Mouse (Mus musculus) cerebellum, adult 2 months (tissue): ENCODE measurements around the gene Lgals9. TPM values are rescaled to one million over a fixed set of nuclear protein-coding genes. Genes with fewer than 3 reads are reported as not detected.

Experiments used
- DNase-seq, 2 experiments: peaks; one replicate each; pipeline ENCODE4 v3.0.0; 2021
- H3K27ac ChIP-seq: fragments of 200-500 bp; 2 replicates; pipeline ENCODE4 v1.5.1; 2012; ENCODE audit warnings: low read length, control low read depth, inconsistent platforms; ENCODE audit not compliant: insufficient read depth
- H3K27me3 ChIP-seq: fragments of 200-500 bp; 2 replicates; pipeline ENCODE4 v1.6.1; 2012; ENCODE audit warnings: inconsistent platforms, mild to moderate bottlenecking, low read length, moderate library complexity; ENCODE audit not compliant: control insufficient read depth, insufficient read depth
- H3K4me1 ChIP-seq: fragments of 200-500 bp; 2 replicates; pipeline ENCODE4 v1.6.1; 2011; ENCODE audit warnings: low read length; ENCODE audit not compliant: control insufficient read depth, insufficient read depth
- H3K4me3 ChIP-seq: fragments of 200-500 bp; replicated peaks from 2 replicates; pipeline ENCODE3; 2011; ENCODE audit warnings: mild to moderate bottlenecking, low read depth, low read length, control low read depth; ENCODE audit not compliant: insufficient read depth
- CTCF ChIP-seq: fragments of 200-500 bp; IDR thresholded peaks from 2 replicates; pipeline ENCODE4 v1.5.1; 2011; ENCODE audit warnings: low read depth, mild to moderate bottlenecking, control low read depth, low read length, moderate library complexity, borderline replicate concordance; ENCODE audit not compliant: insufficient read depth
- POLR2A ChIP-seq: fragments of 200-500 bp; IDR thresholded peaks from 2 replicates; pipeline ENCODE4 v1.6.1; 2011; ENCODE audit warnings: low read length, control low read depth, borderline replicate concordance; ENCODE audit not compliant: insufficient read depth
- WGBS: fragments of 180-500 bp; shearing (Covaris S2); methylation state at CpG from one replicate; pipeline ENCODE4 v1.1.7; 2018; 5-methylcytosine and 5-hydroxymethylcytosine counted together
- polyA plus RNA-seq: library from polyadenylated mRNA; depleted of rRNA; stranded (reverse); fragments of >200 nt; gene quantifications from 2 replicates; pipeline ENCODE4 v1.2.3, GENCODE M21; 2012

The Lgals9 gene
- polyA plus RNA-seq, 1 experiment = 8.7 TPM

GRCm38 (mm10) chr11:78968121-78968520 lies 16.6 kb downstream of the Lgals9 start:
- Histone ChIP-seq H3K4me3 (no peak overlapping the region), H3K4me1 (no peaks in the 10 kb centered on the region), H3K27me3 (no peaks in the 10 kb centered on the region), H3K27ac (no peak overlapping the region)
- no peak for DNase-seq
- 86% methylated on average over 4 of the region's 4 CpGs for WGBS
- TF ChIP-seq CTCF (no peak), POLR2A (no peak)

GRCm38 (mm10) chr11:78967371-78967770 lies 17.4 kb downstream of the Lgals9 start:
- no peaks in the 10 kb centered on the region for H3K27me3 ChIP-seq
- 30% methylated on average over 4 of the region's 4 CpGs for WGBS
- H3K4me3 ChIP-seq = no peak overlapping the region
- peak in 1 of 2 experiments; percentile 9 for DNase-seq
- TF ChIP-seq CTCF (peak; percentile 34; the same call in 1 of the 2 replicates), POLR2A (no peak)
- no peak overlapping the region for H3K27ac ChIP-seq
- H3K4me1 ChIP-seq = no peaks in the 10 kb centered on the region

GRCm38 (mm10) chr11:78961221-78961620 lies 23.5 kb downstream of the Lgals9 start:
- no peak for TF ChIP-seq POLR2A
- TF ChIP-seq CTCF = no peak

GRCm38 (mm10) chr11:78959841-78960520 lies 24.8 kb downstream of the Lgals9 start:
- Histone ChIP-seq H3K4me3 (no peak overlapping the region), H3K27ac (no peak overlapping the region), H3K27me3 (no peaks in the 10 kb centered on the region), H3K4me1 (no peaks in the 10 kb centered on the region)
- DNase-seq = no peak
- TF ChIP-seq CTCF (no peak), POLR2A (no peak)
- 57% methylated on average over 5 of the region's 5 CpGs for WGBS

More at GRCm38 (mm10) chr11:78961221-78961620, 23.5 kb downstream of the Lgals9 start:
- Histone ChIP-seq H3K4me3 (no peak overlapping the region), H3K4me1 (no peaks in the 10 kb centered on the region), H3K27ac (no peak overlapping the region), H3K27me3 (no peaks in the 10 kb centered on the region)
- 90% methylated on average over 5 of the region's 5 CpGs for WGBS
- no peak for DNase-seq

- 64% methylated on average over 8 of the region's 8 CpGs for WGBS
- H3K27me3 ChIP-seq = no peaks in the 10 kb centered on the region
- no peak for DNase-seq
- H3K27ac ChIP-seq = no peak overlapping the region
- TF ChIP-seq POLR2A (no peak), CTCF (no peak)
- H3K4me1 ChIP-seq = no peaks in the 10 kb centered on the region
- no peak overlapping the region for H3K4me3 ChIP-seq
These were observed 25.4 kb downstream of the Lgals9 start for GRCm38 (mm10) chr11:78959367-78959766.

GRCm38 (mm10) chr11:78956260-78956659 lies 28.5 kb downstream of the Lgals9 start:
- no peaks in the 10 kb centered on the region; the same call in 1 of the 2 replicates for H3K27me3 ChIP-seq
- H3K4me3 ChIP-seq = no peak overlapping the region
- DNase-seq = peak; percentile 68 to 84
- H3K27ac ChIP-seq = no peak overlapping the region
- 9% methylated on average over 7 of the region's 7 CpGs for WGBS
- TF ChIP-seq CTCF (peak; percentile 89), POLR2A (no peak)
- H3K4me1 ChIP-seq = no peaks in the 10 kb centered on the region

- DNase-seq = no peak
- Histone ChIP-seq H3K27me3 (no peaks in the 10 kb centered on the region; the same call in 1 of the 2 replicates), H3K4me1 (no peaks in the 10 kb centered on the region), H3K27ac (no peak overlapping the region), H3K4me3 (no peak overlapping the region)
- whole genome bisulfite sequencing = 8% methylated on average over 17 of the region's 17 CpGs
- TF ChIP-seq CTCF (no peak), POLR2A (no peak)
These were observed 32.3 kb downstream of the Lgals9 start for GRCm38 (mm10) chr11:78952467-78952866.

- no peak for DNase-seq
- H3K27me3 ChIP-seq = no peaks in the 10 kb centered on the region; the same call in 1 of the 2 replicates
- H3K27ac ChIP-seq = no peak overlapping the region
- no peaks in the 10 kb centered on the region for H3K4me1 ChIP-seq
- 52% methylated on average over 8 of the region's 8 CpGs for WGBS
- no peak overlapping the region for H3K4me3 ChIP-seq
- no peak for TF ChIP-seq POLR2A
- TF ChIP-seq CTCF = no peak
These were observed 34.4 kb downstream of the Lgals9 start for GRCm38 (mm10) chr11:78950365-78950764.
